Mouse (Mus musculus): Measurements from ENCODE around the gene Ccdc8. TPM values are rescaled to one million over a fixed set of nuclear protein-coding genes. Genes with fewer than 3 reads are reported as not detected.
"Not testable (repeated sequence)": the region's sequence is repeated elsewhere in the genome, so short reads cannot be mapped to it uniquely, and the experiment has no call there.

Gene Ccdc8
- polyA plus RNA-seq, 1 experiment from 2014 or later: 0.04 TPM

GRCm38 (mm10) chr7:16949908-16950841 lies 42.3 kb upstream of the Ccdc8 start:
- ATAC-seq (peak; percentile 78), DNase-seq (ENCODE audit: low read depth, low spot score) (no peak)
- no peak for TF ChIP-seq CTCF (IDR thresholded peaks at IDR 0.05)
- CTCF ChIA-PET: interaction anchor here (0.9 to 5.2 kb wide), 11 partner anchors 10 to 124 kb away, joined by 3 to 64 read pairs (median 5); partner anchors contain the start of genes Ppp5c and Psg16
- POLR2A ChIA-PET: interaction anchor here (0.6 kb wide), 1 partner anchor 50 kb away, joined by 4 read pairs; no protein-coding TSS in a partner anchor
- no peaks in the 10 kb centered on the region for H3K27me3 ChIP-seq
- in situ Hi-C loops (cut with MboI; ENCODE audit: low pct_unique_long_range_greater_than_20kb): loop anchor here (5.0 kb wide), 2 partner anchors 52 to 117 kb away; no protein-coding TSS in a partner anchor

GRCm38 (mm10) chr7:16950861-16951635 lies 41.5 kb upstream of the Ccdc8 start:
- ATAC-seq: peak; percentile 78
- no peak for DNase-seq (ENCODE audit: low read depth, low spot score)
- in situ Hi-C loops (cut with MboI; ENCODE audit: low pct_unique_long_range_greater_than_20kb): loop anchor here (5.0 kb wide), 2 partner anchors 51 to 116 kb away; no protein-coding TSS in a partner anchor
- no peak for TF ChIP-seq CTCF (IDR thresholded peaks at IDR 0.05)
- CTCF ChIA-PET: interaction anchor here (0.9 to 5.2 kb wide), 9 partner anchors 11 to 116 kb away, joined by 3 to 64 read pairs (median 5); no protein-coding TSS in a partner anchor
- POLR2A ChIA-PET: no interaction called here
- H3K27me3 ChIP-seq: no peaks in the 10 kb centered on the region

GRCm38 (mm10) chr7:16953776-16954175 lies 38.7 kb upstream of the Ccdc8 start:
- DNase-seq (ENCODE audit: low read depth, low spot score); POLR2A ChIA-PET; CTCF ChIA-PET; ATAC-seq: not testable (repeated sequence)
- H3K27me3 ChIP-seq: peaks cover 11% of the 10 kb centered on the region
- in situ Hi-C loops (cut with MboI; ENCODE audit: low pct_unique_long_range_greater_than_20kb): loop anchor here (5.0 kb wide), 2 partner anchors 49 to 114 kb away; no protein-coding TSS in a partner anchor

GRCm38 (mm10) chr7:16955712-16956111 lies 36.8 kb upstream of the Ccdc8 start:
- ChIA-PET POLR2A (no interaction called here), CTCF (no interaction called here)
- no peak for TF ChIP-seq CTCF (IDR thresholded peaks at IDR 0.05)
- in situ Hi-C loops (cut with MboI; ENCODE audit: low pct_unique_long_range_greater_than_20kb): no loop called here
- no peak for DNase-seq (ENCODE audit: low read depth, low spot score)
- H3K27me3 ChIP-seq: peaks cover 22% of the 10 kb centered on the region
- ATAC-seq: no peak

GRCm38 (mm10) chr7:16956410-16957265 lies 35.9 kb upstream of the Ccdc8 start:
- DNase-seq (ENCODE audit: low read depth, low spot score) (no peak), ATAC-seq (no peak)
- CTCF ChIA-PET: no interaction called here
- H3K27me3 ChIP-seq: peaks cover 26% of the 10 kb centered on the region
- TF ChIP-seq CTCF (IDR thresholded peaks at IDR 0.05): no peak
- in situ Hi-C loops (cut with MboI; ENCODE audit: low pct_unique_long_range_greater_than_20kb): no loop called here
- POLR2A ChIA-PET: no interaction called here

GRCm38 (mm10) chr7:16959539-16960187 lies 32.8 kb upstream of the Ccdc8 start, which contains the start of gene Pnmal1:
Gene Pnmal1, plus strand, starts transcription at chr7:16959679.
- ChIA-PET CTCF (no interaction called here), POLR2A (no interaction called here)
- no peak for TF ChIP-seq CTCF (IDR thresholded peaks at IDR 0.05)
- DNase-seq (ENCODE audit: low read depth, low spot score) (no peak), ATAC-seq (no peak)
- in situ Hi-C loops (cut with MboI; ENCODE audit: low pct_unique_long_range_greater_than_20kb): no loop called here
- H3K27me3 ChIP-seq: peaks cover 26% of the 10 kb centered on the region

GRCm38 (mm10) chr7:16961678-16962077 lies 30.8 kb upstream of the Ccdc8 start:
- ATAC-seq: no peak
- DNase-seq (ENCODE audit: low read depth, low spot score): no peak
- POLR2A ChIA-PET: no interaction called here
- peaks cover 26% of the 10 kb centered on the region for H3K27me3 ChIP-seq
- no peak for TF ChIP-seq CTCF (IDR thresholded peaks at IDR 0.05)
- CTCF ChIA-PET: interaction anchor here (1.2 to 1.3 kb wide), 2 partner anchors 29 to 105 kb away, joined by 3 read pairs; no protein-coding TSS in a partner anchor
- in situ Hi-C loops (cut with MboI; ENCODE audit: low pct_unique_long_range_greater_than_20kb): no loop called here

- ChIA-PET CTCF (no interaction called here), POLR2A (interaction anchor here (1.0 kb wide), 1 partner anchor 16 kb away, joined by 4 read pairs; no protein-coding TSS in a partner anchor)
- ATAC-seq (no peak), DNase-seq (ENCODE audit: low read depth, low spot score) (no peak)
- no peak for TF ChIP-seq CTCF (IDR thresholded peaks at IDR 0.05)
- in situ Hi-C loops (cut with MboI; ENCODE audit: low pct_unique_long_range_greater_than_20kb): no loop called here
- H3K27me3 ChIP-seq: peaks cover 3% of the 10 kb centered on the region
Observed at GRCm38 (mm10) chr7:16968414-16968813, 24.1 kb upstream of the Ccdc8 start.

- ChIA-PET CTCF (no interaction called here), POLR2A (no interaction called here)
- no peak for TF ChIP-seq CTCF (IDR thresholded peaks at IDR 0.05)
- DNase-seq (ENCODE audit: low read depth, low spot score): no peak
- ATAC-seq: no peak
- H3K27me3 ChIP-seq: peaks cover 3% of the 10 kb centered on the region
- in situ Hi-C loops (cut with MboI; ENCODE audit: low pct_unique_long_range_greater_than_20kb): no loop called here
Observed at GRCm38 (mm10) chr7:16971160-16971559, 21.3 kb upstream of the Ccdc8 start.

All from Patski (cell line).